Mouse (Mus musculus): ENCODE results near the gene Nfatc3. TPM values are rescaled to one million over a fixed set of nuclear protein-coding genes. Genes with fewer than 3 reads are reported as not detected.

Gene Nfatc3
- total RNA-seq, 2 experiments from 2014 or later: 15.8 to 17.2 TPM

DNA sequence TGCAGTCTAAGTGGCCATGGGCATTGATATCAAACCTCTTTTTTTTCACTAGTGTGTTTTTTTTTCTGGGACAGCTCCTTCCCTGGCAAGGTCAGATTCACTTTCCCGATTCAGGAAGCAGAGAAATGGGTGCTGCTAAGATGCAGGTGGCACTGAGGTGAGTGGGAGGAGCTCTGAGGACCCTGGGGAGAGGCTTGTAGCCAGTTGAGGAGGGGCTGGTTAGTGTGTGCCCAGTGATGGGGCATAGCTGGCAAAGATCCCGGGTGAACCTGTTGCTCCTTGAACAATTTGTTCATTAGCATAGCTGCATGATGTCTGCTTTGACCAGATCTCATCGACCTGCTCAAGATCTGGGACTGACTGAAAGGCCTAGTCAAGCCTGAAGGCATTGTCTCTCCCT lies 3.6 kb upstream of the Nfatc3 start:
- peak; percentile 72 for DNase-seq
- intact Hi-C loops (cut with DNase I): no loop called here

DNA sequence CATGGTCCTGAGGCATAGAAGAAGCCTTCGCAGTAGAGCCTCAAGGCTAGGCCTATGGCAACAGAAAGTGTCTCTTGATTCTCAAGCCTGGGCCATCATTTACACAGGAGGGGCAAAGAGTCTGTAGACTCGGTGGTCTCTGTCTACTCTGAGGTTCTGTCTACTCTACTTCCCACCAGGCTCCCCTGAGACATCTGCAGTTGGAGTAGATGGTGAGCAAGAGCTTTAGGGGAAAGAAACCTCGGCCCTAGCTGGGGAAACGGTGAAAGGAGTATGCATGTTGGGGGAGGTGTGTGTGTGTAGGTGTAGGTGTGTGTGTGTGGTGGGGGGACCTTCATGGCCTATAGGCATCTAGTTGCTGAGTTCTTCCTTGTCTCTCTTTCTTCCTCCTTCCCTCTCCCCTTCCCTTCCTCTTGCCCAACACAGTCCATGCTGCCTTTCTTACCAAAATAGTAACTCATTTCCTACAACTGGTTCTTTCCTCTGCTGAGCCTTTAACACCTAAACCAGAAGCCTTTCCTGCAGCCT lies 2.1 kb upstream of the Nfatc3 start:
- no peak for DNase-seq

DNA sequence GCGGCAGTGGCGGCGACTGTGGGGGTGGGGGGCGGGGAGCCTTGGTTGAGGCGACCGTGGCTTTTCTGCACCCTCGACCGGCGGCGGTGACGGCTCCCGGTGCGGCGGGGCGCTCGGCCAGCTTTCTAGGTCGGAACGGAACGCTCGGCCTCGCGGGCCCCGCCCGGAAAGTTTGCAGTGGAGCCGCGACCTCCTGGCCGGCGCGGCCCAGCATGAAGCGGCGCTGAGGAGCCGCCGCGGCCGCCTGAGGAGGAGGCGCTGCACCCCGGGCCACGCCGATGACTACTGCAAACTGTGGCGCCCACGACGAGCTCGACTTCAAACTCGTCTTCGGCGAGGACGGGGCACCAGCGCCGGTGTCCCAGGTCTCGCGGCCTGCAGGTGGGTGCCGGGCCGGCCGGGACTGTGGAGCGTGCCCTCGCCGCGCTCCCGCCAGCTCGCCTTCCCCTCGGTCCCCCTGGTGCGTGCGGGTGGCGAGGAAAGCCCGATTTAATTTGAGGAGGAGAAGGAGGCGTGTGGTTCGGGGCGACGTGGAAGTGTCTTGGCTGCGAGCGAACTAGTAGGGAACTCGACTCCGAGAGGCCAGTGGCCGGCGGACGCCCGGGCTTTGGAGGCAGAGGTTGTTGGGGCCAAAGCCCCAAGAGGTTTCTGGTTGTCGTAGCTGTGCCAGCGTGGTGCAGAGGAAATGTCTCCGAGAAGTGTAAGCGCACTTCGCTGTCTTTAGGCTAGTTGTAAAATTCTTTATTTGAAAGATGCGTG lies 1.2 kb downstream of the Nfatc3 start:
- peak; percentile 47 for DNase-seq
- intact Hi-C loops (cut with DNase I): no loop called here

More for the DNA sequence above, 2.1 kb upstream of the Nfatc3 start:
- intact Hi-C loops (cut with DNase I): no loop called here

DNA sequence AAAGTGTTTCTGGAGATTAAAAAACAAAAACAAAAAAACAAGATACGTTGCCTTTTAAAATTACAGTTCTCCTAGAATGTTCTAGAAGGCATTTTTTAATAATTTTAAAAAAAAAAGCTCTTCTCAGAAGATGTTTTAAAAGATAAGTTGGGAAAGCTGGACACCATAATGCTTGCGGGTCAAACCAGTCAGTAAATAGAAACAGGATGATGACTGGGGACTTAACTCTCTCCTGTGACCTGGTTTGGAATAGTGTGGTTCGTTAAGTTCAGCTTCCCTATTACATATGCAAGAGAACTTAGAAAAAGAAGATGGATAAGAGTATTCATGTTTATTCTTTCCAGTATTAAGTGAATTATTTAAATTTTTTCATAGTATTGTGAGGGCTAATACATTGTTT lies 1.9 kb downstream of the Nfatc3 start:
- intact Hi-C loops (cut with DNase I): no loop called here
- no peak for DNase-seq

DNA sequence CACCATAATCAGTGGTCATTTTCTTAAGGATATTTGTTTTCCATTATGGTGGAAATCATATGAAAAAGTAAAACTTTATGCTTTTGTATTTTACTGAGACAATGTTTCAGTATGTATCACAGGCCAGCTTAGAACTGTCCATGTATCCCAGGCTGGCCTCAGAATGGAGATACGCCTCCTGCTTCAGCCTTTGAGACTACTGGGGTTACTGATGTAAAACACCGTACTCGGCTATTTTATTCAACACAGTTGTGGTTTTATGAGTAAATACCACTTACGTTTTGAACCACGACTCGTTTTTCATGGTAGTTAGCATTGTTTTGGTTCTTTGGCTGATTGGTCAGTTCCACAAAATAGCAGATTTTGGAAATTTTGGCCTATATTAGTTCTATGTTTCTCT lies 3.0 kb downstream of the Nfatc3 start:
- no peak for DNase-seq
- intact Hi-C loops (cut with DNase I): no loop called here

DNA sequence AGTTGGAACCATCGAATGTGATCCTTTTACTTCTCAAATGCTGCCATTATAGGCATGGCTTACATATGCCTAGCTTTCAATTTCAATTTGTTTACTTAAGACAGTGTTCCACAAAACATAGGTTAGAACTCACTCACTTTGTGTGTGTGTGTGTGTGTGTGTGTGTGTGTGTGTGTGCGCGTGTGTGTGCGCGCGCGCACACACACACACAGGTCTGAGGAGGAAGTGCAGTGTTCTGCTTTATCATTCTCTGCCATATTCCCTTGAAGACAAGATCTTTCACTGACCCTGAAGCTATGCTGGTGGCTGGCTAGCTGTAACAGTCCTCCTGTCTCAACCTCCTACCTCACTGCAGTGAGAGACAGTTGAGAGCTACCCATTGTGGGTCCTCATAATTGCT lies 4.4 kb downstream of the Nfatc3 start:
- DNase-seq: no peak
- intact Hi-C loops (cut with DNase I): no loop called here

DNA sequence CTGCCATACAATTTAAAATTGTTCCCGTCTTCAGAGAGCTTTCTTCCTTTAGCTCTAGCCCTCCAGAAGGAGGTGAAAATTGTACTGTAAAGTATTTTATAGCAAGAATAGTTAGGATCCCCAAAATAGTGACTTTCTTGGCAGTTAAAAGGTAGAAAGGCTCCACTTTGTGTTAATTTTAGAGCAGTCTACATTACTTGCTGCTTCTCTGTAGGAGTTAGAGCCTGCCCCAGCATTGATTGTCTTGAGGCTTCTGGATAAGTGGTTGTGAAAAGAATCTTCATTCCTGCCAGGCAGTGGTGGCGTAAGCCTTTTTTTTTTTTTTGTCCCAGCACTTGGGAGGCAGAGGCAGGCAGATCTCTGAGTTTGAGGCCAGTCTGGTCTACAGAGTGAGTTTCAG lies 8.1 kb downstream of the Nfatc3 start:
- no peak for DNase-seq
- intact Hi-C loops (cut with DNase I): no loop called here

DNA sequence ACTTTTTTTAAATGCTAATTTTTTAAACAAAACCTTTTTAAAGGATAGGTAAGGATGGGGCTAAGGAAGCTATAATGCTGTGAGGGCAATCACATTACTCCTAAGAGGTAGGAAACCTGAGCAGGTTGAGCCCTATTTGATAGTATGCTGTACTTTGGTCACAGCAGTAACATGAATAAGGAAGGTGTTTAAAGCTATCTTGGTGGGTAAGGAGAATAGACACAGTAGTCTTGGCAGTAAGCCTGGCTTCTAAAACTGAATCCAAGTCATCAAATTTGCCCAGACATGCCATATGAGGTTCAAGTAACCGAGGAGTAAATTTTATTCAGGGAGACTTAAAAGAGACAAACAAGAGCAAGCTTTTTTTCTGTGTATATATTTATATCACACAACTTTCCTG lies 10.9 kb downstream of the Nfatc3 start:
- no peak for DNase-seq
- intact Hi-C loops (cut with DNase I): no loop called here

DNA sequence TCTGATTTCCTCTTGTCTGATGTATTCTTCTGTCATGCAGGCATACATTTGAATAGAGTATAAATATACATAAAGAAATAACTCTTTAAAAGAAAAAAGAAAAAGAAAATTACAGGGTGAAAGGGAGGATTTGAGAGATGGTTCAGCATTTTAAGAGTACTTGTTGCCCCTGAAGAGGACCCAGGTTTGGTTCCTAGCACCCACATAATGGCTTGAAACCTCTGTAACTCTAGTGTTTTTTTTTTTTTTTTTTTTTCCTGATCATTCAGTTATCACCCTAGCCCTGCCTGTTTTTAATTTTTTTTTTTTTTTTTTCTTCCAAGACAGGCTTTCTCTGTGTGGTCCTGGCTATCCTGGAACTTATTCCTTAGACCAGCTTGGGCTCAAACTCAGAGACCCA lies 13.5 kb downstream of the Nfatc3 start:
- no peak for DNase-seq

DNA sequence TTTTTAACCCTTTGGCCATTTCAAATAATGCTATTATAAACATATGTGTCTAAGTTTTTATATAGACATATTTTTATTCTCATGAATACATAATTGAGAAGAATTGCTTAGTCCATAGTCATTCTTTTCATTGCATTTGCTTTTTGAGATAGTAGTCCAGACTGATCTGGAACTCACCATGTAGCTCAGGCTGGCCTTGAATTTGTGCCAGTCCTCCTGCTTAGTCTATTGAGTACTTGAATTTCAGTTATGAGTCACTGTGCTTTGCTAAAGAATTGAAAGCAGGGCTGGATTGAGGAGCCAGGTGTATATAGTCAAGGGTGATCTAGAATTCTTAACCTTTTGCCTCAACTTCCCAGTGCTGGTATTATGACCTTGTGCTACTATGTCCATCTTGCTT lies 15.6 kb downstream of the Nfatc3 start:
- DNase-seq: no peak
- intact Hi-C loops (cut with DNase I): no loop called here

More for the DNA sequence above, 13.5 kb downstream of the Nfatc3 start:
- intact Hi-C loops (cut with DNase I): no loop called here

DNA sequence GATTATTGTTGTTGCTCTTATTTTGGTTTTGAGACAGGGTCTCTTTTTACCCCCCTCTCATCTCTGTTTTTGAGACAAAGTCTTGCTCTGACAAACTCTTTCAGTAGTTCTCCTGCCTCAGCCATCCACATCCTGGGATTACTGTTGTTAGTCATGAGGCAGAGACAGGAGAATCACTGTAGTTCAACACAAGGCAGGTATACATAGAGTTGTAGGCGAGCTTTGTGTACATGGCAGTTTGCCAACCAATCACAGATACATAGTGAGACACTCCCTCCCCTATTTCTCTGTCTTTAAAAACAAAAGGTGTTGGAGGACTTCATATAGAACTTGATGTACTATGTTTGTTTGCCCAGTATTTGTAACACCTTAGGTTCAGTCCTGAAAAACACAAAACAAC lies 16.0 kb downstream of the Nfatc3 start:
- intact Hi-C loops (cut with DNase I): no loop called here
- DNase-seq: no peak

DNA sequence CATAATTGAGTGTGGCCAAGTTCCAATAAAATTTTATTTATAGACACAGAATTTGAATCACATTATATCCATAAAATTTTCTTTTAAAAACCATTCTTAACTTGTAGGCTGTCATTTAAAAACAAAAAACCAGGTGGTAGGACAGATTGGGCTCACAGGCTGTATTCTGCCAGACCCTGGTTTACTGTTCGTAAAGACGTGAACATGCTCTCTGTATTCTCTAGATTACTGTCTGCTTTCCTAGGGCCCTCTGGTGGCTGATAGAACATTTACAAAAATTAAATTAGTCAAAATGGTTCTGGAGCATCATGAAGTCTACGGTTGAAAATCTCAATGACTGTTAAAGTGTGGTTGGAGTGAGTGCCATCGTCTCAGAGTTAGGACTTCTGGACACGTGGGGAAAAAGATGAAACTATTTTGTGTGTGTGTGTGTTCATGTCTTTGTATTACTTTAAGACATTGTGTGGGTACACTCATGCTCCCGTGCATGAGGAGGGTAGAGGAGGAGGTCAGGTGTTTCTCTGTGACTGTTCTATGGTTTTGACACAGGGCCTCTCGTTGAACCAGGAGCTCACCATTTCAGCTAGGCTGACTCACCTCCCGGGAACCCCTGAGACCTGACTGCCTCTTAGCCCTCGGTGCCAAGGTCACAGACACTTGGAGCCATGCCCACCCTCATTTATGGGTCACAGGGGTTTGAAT lies 16.7 kb downstream of the Nfatc3 start:
- intact Hi-C loops (cut with DNase I): no loop called here
- no peak for DNase-seq

DNA sequence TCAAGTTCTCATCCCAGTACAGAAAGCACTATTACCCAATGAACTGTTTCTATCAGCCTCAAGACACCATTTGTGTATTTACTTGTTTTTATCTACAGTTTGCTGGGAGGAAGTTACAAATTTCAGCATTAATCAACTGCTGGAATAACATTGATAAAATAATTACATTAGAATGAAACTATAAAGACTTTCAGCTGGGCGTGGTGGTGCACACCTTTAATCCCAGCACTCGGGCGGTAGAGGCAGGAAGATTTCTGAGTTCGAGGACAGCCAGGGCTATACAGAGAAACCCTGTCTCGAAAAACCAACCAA lies 17.2 kb downstream of the Nfatc3 start:
- no peak for DNase-seq
- intact Hi-C loops (cut with DNase I): no loop called here

DNA sequence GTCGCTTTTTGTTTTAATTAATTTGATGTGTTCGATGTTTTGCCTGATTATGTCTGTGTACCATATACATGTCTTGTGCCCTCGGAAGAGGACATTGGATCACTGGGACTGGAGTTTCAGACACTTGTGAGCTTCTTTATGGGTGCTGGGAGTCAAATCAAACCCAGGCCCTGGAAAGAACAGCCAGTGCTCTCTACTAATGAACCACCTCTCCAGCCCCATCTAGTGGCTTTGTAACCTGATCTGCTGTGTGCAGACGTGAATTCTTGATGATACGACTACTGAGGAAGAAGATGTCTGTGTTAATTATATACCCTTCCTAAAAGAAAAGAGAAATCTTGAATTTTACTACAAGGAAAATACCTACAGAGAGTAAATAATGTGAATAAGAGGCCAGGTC lies 18.0 kb downstream of the Nfatc3 start:
- intact Hi-C loops (cut with DNase I): no loop called here
- DNase-seq: no peak

DNA sequence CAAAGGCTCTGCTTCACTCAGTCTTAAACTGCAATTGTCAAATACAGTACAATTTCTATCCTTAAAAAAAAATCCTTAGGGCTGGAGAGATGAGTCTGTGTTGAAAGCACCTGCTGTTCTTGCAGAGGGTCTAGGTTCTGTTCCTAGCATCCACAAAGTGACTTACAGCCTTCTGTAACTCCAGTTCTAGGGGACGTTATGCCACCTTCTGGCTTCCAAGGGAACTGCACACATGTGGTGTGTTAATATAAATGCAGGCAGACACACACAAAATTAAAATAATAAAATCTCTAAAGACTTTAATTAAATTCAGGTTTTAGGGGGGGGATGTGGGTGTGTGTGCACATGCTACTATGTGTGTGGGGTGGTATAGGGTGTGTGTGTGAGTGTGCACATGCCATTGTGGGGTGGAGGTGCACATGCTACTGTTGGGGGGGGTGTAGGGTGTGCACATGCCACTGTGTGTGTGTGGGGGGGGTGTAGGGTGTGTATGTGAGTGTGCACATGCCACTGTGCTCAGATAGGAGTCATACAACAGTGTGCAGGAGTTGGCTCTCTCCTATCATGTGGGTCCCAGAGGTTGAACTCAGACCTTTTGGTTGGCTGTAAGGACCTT lies 18.9 kb downstream of the Nfatc3 start:
- no peak for DNase-seq
- intact Hi-C loops (cut with DNase I): no loop called here

DNA sequence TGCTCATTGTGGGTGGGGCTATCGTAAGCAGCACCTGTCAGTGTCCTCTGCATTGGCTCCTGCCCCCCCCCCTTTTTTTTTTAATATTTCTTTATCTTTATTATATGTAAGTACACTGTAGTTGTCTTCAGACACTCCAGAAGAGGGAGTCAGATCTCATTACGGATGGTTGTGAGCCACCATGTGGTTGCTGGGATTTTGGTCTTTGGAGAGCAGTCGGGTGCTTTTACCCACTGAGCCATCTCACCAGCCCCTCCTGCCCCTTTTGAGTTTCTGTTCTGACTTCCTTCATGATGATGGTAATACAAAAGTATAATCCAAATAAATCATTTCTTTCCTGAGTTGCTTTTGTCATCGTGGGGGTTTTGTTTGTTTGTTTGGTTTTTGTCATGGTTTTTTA lies 43.7 kb downstream of the Nfatc3 start:
- DNase-seq: no peak

DNA sequence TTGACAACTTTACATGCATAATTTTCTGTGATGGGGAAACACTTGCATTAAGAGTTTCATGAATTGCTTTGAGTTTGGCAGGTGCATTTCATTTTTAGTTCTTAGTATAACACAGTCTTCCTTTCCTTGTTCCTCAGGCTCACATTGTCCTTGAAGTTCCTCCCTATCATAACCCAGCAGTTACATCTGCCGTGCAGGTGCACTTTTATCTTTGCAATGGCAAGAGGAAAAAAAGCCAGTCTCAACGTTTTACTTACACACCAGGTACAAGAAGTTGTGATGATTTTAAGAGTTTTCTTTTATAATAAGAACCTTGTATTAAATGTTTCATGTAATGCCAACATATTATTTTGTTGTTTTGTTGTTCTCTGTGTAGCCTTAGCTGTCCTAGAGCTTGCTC lies 45.2 kb downstream of the Nfatc3 start:
- no peak for DNase-seq
- intact Hi-C loops (cut with DNase I): no loop called here

More for the DNA sequence above, 43.7 kb downstream of the Nfatc3 start:
- intact Hi-C loops (cut with DNase I): no loop called here

DNA sequence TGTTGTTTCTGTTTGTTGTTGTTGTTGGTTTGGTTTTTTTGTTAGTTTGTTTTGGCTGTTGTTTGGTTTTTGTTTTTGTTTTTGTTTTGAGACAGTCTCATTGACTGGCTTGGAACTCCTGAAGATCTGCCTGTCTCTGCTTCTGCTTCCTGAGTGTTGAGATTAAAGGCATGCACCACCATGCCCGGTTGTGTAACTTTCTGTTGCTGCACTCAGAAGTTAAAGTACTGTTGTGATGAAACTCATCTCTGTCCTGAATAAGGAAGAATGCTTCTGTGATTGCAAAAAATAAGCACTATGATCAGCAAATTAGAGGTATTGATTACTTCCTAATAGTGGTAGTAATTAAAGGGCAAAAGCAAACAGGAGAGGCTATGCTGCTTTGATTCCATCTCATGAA lies 47.6 kb downstream of the Nfatc3 start:
- intact Hi-C loops (cut with DNase I): no loop called here
- no peak for DNase-seq

DNA sequence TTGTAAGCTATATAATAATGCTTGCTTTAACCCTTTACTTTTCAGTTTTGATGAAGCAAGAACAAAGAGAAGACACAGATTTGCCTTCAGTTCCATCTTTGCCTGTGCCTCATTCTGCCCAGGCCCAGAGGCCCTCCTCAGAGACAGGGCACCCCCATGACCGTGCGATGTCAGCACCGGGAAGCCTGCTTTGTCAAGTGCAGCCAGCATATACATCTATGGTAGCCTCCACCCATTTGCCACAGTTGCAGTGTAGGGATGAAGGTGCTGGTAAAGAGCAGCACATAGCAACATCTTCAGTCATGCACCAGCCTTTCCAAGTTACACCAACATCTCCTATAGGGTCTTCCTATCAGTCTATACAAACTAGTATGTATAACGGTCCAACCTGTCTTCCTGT lies 49.4 kb downstream of the Nfatc3 start:
- DNase-seq: no peak
- intact Hi-C loops (cut with DNase I): loop anchor here (1.0 kb wide), 1 partner anchor 20 kb away; no protein-coding TSS in a partner anchor

DNA sequence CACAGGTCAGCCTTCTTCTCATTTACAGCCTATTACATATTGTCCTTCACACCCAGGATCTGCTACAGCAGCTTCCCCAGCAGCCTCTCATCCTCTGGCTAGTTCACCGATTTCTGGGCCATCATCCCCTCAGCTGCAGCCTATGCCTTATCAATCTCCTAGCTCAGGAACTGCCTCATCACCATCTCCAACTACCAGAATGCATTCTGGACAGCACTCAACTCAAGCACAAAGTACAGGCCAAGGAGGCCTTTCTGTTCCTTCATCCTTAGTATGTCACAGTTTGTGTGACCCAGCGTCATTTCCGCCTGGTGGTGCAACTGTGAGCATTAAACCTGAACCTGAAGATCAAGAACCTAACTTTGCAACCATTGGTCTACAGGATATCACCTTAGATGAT lies 50.1 kb downstream of the Nfatc3 start:
- intact Hi-C loops (cut with DNase I): loop anchor here (1.0 kb wide), 1 partner anchor 20 kb away; no protein-coding TSS in a partner anchor
- no peak for DNase-seq

DNA sequence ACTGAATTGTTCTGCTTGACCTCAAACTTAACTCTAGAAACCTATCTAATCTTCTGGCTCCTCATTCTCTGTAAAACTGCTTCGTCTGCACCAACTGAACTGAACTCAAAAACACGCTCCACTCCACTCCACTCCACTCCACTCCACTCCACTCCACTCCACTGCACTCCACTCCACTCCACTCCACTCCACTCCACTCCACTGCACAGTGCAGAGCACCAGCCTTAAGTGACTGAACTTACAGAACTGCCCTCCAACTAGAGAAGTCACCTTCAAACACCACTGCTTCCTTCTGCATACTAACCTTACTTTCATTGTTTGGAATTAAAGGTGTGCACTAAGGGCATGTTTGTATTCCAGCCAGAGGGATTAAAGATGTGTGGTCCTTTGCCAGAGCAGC lies 53.4 kb downstream of the Nfatc3 start:
- intact Hi-C loops (cut with DNase I): no loop called here
- no peak for DNase-seq

DNA sequence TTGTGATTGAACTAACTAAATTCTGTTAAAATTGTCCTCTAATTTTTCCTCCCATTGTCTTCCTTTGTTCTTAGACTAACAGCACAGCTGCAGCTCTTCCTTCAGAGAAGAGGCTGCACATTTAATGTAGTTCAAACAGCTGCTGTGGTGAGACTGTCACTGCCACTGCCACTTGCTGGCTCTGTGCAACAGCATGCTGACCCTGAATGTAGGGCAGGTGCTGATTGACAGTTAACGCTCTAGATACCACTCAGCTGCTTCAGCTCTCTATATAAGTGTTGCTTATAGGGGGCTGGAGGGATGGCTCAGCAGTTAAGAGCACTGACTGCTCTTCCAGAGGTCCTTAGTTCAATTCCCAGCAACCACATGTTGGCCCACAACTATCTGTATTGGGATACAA lies 53.9 kb downstream of the Nfatc3 start:
- intact Hi-C loops (cut with DNase I): no loop called here
- DNase-seq: no peak

All from left cerebral cortex, postnatal 4 days (tissue).